Mouse (Mus musculus) colon, adult 2 months (tissue): Measurements from ENCODE around the gene Lyve1. TPM values are rescaled to one million over a fixed set of nuclear protein-coding genes. Genes with fewer than 3 reads are reported as not detected.

Experiments
- polyA plus RNA-seq: library from polyadenylated mRNA; depleted of rRNA; stranded (reverse); fragments of >200 nt; gene quantifications from 2 replicates; pipeline ENCODE4 v1.2.3, GENCODE M21; 2012; rRNA removed

The Lyve1 gene
- 18.9 and 22.0 TPM in 2 replicates for polyA plus RNA-seq

DNA sequence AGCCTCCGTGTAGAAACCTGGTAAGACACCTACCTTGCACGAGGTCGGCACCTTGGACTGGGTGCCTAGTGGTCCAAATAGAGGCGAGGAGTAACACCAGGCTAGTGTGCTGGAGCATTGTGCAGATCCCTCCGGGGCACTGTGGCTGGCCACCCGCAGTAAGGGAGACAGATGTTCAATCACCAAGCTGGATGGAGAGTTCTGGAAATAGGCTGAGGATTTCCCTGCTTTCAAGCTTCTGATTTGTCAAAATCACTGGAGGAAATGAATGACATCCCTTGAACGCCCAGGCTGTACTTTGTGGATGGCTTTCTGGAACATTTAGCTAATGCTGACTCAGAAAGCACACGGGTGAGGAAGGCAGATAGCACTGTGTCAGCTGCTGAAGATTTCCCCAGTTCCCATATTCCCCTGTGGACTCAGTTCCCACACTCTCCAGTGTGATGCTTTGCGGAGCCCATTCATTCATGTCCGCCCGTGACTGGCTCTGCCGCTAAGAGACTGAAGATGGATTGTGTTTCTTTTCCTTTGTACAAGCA lies at the start of gene Lyve1:
Gene Lyve1 (minus strand): TSS at position 489 of the 539 bp plus-strand sequence.

DNA sequence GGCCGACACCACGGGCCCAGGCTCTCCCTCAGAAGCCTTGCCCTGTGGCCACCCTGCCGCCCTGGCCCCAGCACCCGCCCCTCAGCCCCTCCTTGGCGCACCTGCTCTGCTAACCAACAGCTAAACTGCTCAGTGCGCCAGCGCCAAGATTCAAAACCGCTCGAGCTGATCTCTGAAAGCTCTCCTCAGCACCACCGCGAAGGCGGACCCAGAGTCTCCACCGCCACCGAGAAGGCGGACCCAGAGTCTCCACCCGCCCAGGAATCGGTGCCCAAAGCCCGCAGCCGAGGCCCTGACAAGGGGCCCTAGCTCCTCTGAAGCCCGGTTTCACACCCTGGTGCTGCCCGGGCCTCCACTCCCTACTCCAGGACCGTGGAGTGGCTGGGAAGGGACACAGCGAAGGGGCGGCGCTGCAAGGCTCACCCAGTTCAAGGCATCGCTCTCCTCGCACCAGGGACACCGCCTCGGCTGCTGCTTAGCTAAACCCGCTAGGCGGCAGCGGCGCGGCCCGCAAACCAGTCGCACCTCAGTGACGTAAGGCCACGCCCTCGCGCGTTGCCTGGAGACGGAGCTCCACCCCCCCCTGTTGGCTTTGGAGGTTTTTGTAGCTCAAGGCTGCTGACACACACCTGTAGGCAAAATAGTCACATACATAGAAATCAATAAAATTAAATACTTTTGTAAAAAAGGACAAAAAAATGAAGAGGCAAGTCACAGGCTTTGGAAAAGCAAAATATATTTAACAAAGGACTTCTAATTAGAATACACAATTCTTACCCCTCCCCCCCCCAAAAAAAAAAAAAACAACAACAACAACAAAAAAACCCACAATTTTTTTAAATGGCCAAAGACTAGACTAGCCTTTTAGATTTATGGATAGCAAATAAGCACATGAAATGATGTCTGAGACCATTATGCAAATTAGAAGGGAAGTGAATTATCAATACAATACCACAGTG lies 18.8 kb downstream of the Lyve1 start, which contains the start of gene Rnf141:
Gene Rnf141 (minus strand): TSS at position 542 of the 959 bp plus-strand sequence.

Other genes starting within 250 kb of the Lyve1 start
- gene Sbf2, start 248.3 kb downstream of the Lyve1 start, polyA plus RNA-seq = 12.3 and 13.9 TPM in 2 replicates
- gene Adm, start 235.6 kb downstream of the Lyve1 start, polyA plus RNA-seq = 10.3 and 12.9 TPM in 2 replicates
- gene Ampd3, start 95.0 kb downstream of the Lyve1 start, polyA plus RNA-seq = 33.1 and 40.0 TPM in 2 replicates
- gene Rnf141, start 18.8 kb downstream of the Lyve1 start, polyA plus RNA-seq = 15.8 and 19.8 TPM in 2 replicates
- gene Mrvi1, start 119.2 kb upstream of the Lyve1 start, polyA plus RNA-seq = 38.0 and 41.0 TPM in 2 replicates
- 7.0 and 8.5 TPM in 2 replicates for gene Ctr9, start 165.7 kb upstream of the Lyve1 start, polyA plus RNA-seq
- 32.9 and 67.5 TPM in 2 replicates for gene Eif4g2, start 219.8 kb upstream of the Lyve1 start, polyA plus RNA-seq